Mouse (Mus musculus) bone marrow macrophage, adult 2 months (primary cell): ENCODE measurements around the gene Scarb2. TPM values are rescaled to one million over a fixed set of nuclear protein-coding genes. Genes with fewer than 3 reads are reported as not detected.
"Not testable (repeated sequence)": the region's sequence is repeated elsewhere in the genome, so short reads cannot be mapped to it uniquely, and the experiment has no call there.

ENCODE experiments used
- H3K27ac ChIP-seq: 2 replicates; pipeline ENCODE4 v1.5.1; 2012; ENCODE audit warnings: low read depth, low read length; ENCODE audit not compliant: insufficient read depth
- H3K4me1 ChIP-seq: 2 replicates; pipeline ENCODE4 v1.6.1; 2012; ENCODE audit warnings: low read length; ENCODE audit not compliant: control insufficient read depth, insufficient read depth
- H3K4me3 ChIP-seq: 2 replicates; pipeline ENCODE4 v1.5.1; 2012; ENCODE audit warnings: mild to moderate bottlenecking, low read length, moderate library complexity; ENCODE audit not compliant: insufficient read depth
- CTCF ChIP-seq: IDR thresholded peaks from 2 replicates; pipeline ENCODE4 v1.5.1; 2012; ENCODE audit warnings: low read depth, mild to moderate bottlenecking, low read length, moderate library complexity
- POLR2A ChIP-seq: IDR thresholded peaks from 2 replicates; pipeline ENCODE4 v1.6.1; 2012; ENCODE audit warnings: mild to moderate bottlenecking, low read depth, low read length, borderline replicate concordance
- polyA plus RNA-seq: library from polyadenylated mRNA; stranded (reverse); fragments of >200 nt; gene quantifications from 2 replicates; pipeline ENCODE4 v1.2.4, GENCODE M21; 2012; ENCODE audit not compliant: missing spikeins, insufficient read depth, insufficient read length

The Scarb2 gene
- 93.7 and 98.6 TPM in 2 replicates for polyA plus RNA-seq

DNA sequence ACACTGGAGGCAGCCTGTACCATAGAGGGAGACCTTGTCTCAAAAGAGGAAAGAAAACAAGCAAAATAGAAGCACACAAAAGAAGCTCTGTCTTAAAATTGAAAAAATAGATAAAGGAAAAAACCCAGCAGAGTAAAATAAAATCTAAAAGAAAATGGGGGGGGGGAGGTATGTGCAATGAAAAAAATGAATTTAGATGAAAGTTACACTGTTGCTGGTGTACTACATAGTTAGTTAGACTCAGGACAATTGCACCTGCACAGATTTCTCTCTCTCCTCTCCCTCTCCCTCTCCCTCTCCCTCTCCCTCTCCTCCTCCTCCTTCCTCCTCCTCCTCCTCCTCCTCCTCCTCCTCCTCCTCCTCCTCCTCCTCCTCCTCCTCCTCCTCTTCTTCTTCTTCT is at the start of gene Scarb2:
Gene Scarb2, minus strand, starts transcription at position 101 of the 400 bp plus-strand sequence.
- H3K4me3 ChIP-seq = peak within 1 kb of the TSS; percentile 91
- TF ChIP-seq POLR2A = no peak
- no peak for TF ChIP-seq CTCF
- peak within 1 kb of the TSS; percentile 75 for H3K27ac ChIP-seq
- peaks cover 43% of the 10 kb centered on the region for H3K4me1 ChIP-seq

DNA sequence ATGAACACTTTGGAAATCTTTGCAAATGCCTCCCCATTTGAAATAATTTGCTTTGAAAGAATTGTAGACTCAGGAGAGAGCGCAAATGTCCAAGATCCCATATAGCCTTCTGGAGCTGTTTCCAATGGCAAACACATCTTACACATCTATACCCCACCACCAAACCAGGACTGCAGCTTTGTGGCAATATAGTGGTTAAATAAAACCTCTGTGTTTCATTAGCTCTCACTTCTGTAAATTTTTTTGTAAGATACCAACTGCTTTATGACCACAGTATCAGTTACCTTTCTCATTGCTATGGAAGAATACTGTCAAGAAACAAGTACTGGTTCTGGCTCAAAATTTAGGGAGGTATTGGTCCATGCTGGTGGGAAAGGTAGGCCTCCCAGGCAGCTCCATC is 49.3 kb upstream of the Scarb2 start:
- no peaks in the 10 kb centered on the region for H3K4me1 ChIP-seq
- TF ChIP-seq CTCF (no peak), POLR2A (no peak)

GRCm38 (mm10) chr5:92554891-92555511 is 48.4 kb upstream of the Scarb2 start, which contains the start of gene Fam47e:
Gene Fam47e (plus strand): TSS chr5:92555069.
- H3K27ac ChIP-seq = no peak within 1 kb of the TSS
- no peaks in the 10 kb centered on the region for H3K4me1 ChIP-seq
- no peak for TF ChIP-seq CTCF
- no peak for TF ChIP-seq POLR2A
- no peak within 1 kb of the TSS for H3K4me3 ChIP-seq

More for the DNA sequence above, 49.3 kb upstream of the Scarb2 start:
- no peak overlapping the region for H3K4me3 ChIP-seq
- no peak overlapping the region for H3K27ac ChIP-seq

- Histone ChIP-seq H3K4me3 (no peak overlapping the region), H3K4me1 (no peaks in the 10 kb centered on the region), H3K27ac (no peak overlapping the region)
- TF ChIP-seq CTCF = no peak
- TF ChIP-seq POLR2A = no peak
Measured at GRCm38 (mm10) chr5:92554443-92554842, 47.8 kb upstream of the Scarb2 start.

GRCm38 (mm10) chr5:92553939-92554338 is 47.3 kb upstream of the Scarb2 start:
- no peak overlapping the region for H3K27ac ChIP-seq
- H3K4me1 ChIP-seq = no peaks in the 10 kb centered on the region
- H3K4me3 ChIP-seq = no peak overlapping the region
- TF ChIP-seq CTCF = no peak
- no peak for TF ChIP-seq POLR2A

GRCm38 (mm10) chr5:92552611-92553010 is 46.0 kb upstream of the Scarb2 start:
- TF ChIP-seq CTCF = no peak
- no peak for TF ChIP-seq POLR2A
- H3K27ac ChIP-seq = no peak overlapping the region
- no peaks in the 10 kb centered on the region for H3K4me1 ChIP-seq
- H3K4me3 ChIP-seq = no peak overlapping the region

GRCm38 (mm10) chr5:92539698-92540097 is 33.1 kb upstream of the Scarb2 start:
- Histone ChIP-seq H3K27ac (no peak overlapping the region), H3K4me3 (no peak overlapping the region), H3K4me1 (no peaks in the 10 kb centered on the region)
- TF ChIP-seq CTCF = no peak

- Histone ChIP-seq H3K27ac (peak overlapping the region; percentile 16; the same call in 1 of the 2 replicates), H3K4me3 (no peak overlapping the region), H3K4me1 (peaks cover 15% of the 10 kb centered on the region)
- TF ChIP-seq CTCF = no peak
- TF ChIP-seq POLR2A = no peak
Measured at GRCm38 (mm10) chr5:92524821-92525258, 18.2 kb upstream of the Scarb2 start.

DNA sequence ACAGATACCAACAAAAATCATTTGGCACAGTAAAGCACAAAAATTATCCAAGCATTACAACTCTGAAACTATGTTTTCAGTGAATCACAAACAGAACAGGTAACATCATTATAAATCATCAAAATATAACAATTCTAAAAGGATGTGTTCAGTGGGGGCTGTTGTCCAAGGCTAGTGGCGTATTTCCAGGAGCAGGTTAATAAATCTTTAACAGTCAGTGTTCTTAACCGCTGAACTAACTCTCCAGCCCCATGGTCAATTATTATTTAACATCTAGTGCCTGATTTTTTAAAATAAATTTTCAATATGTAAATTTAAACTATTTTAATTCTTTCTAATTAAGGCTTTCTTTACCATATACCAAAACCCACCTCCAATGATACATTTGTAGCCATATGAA is 14.5 kb upstream of the Scarb2 start:
- H3K4me1 ChIP-seq, H3K27ac ChIP-seq, H3K4me3 ChIP-seq: not testable (repeated sequence)

DNA sequence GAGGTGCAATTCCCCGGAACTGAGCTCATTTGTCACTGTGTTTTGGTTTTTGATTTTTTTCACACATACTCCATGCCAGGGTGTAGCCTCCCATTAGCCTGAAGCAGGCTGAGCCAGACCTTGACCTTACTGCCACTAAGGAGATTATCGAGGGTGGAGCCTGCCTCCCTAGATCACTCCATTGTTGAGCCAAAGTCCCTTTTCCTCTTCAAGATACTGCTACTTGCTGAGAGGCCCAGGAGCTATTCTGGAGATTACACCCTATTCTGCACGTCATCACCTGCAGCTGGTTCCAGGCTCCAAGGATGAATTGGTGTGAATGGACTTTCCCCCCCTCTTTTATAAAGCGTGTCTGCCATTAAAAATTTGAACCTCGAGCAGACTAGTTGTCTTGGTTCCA is 5.4 kb upstream of the Scarb2 start:
- H3K4me3 ChIP-seq = no peak overlapping the region
- H3K27ac ChIP-seq = no peak overlapping the region
- peaks cover 18% of the 10 kb centered on the region for H3K4me1 ChIP-seq
- TF ChIP-seq POLR2A (no peak), CTCF (no peak)

- Histone ChIP-seq H3K27ac (no peak overlapping the region), H3K4me3 (no peak overlapping the region), H3K4me1 (peaks cover 21% of the 10 kb centered on the region)
- TF ChIP-seq CTCF = no peak
- TF ChIP-seq POLR2A = no peak
Measured at GRCm38 (mm10) chr5:92511256-92511655, 4.6 kb upstream of the Scarb2 start.
